Mouse (Mus musculus): ENCODE data around the gene Fndc3b.

Fndc3b gene

GRCm38 (mm10) chr3:27617733-27618132, 93.4 kb downstream of the Fndc3b start:
- no peak overlapping the region for H3K4me3 ChIP-seq (replicated peaks; ENCODE audit: low read length)
- no peaks in the 10 kb centered on the region for H3K9me3 ChIP-seq (ENCODE audit: low read length)
- no peaks in the 10 kb centered on the region for H3K27me3 ChIP-seq (ENCODE audit: insufficient read depth, low read length)
- TF ChIP-seq CTCF (conservative IDR thresholded peaks at IDR 0.05; ENCODE audit: low read length) = no peak
- TF ChIP-seq NANOG (IDR thresholded peaks at IDR 0.05; ENCODE audit: borderline replicate concordance, low read length) = no peak
- no peak for TF ChIP-seq POU5F1 (IDR thresholded peaks at IDR 0.05; ENCODE audit: borderline replicate concordance, low read length)
- peaks cover 24% of the 10 kb centered on the region for H3K4me1 ChIP-seq (replicated peaks; ENCODE audit: low read depth, low read length)
- H3K36me3 ChIP-seq (ENCODE audit: insufficient read depth, low read length) = no peaks in the 10 kb centered on the region; the same call in 1 of the 2 replicates

- Histone ChIP-seq H3K4me1 (replicated peaks; ENCODE audit: low read depth, low read length) (peaks cover 30% of the 10 kb centered on the region), H3K4me3 (replicated peaks; ENCODE audit: low read length) (no peak overlapping the region)
Observed at GRCm38 (mm10) chr3:27617237-27617499, 93.9 kb downstream of the Fndc3b start.

GRCm38 (mm10) chr3:27616421-27617236, 94.5 kb downstream of the Fndc3b start:
- TF ChIP-seq POU5F1 (IDR thresholded peaks at IDR 0.05; ENCODE audit: borderline replicate concordance, low read length) (no peak), CTCF (conservative IDR thresholded peaks at IDR 0.05; ENCODE audit: low read length) (no peak), NANOG (IDR thresholded peaks at IDR 0.05; ENCODE audit: borderline replicate concordance, low read length) (no peak)

More at GRCm38 (mm10) chr3:27617237-27617499, 93.9 kb downstream of the Fndc3b start:
- H3K9me3 ChIP-seq (ENCODE audit: low read length) = no peaks in the 10 kb centered on the region
- H3K36me3 ChIP-seq (ENCODE audit: insufficient read depth, low read length) = no peaks in the 10 kb centered on the region; the same call in 1 of the 2 replicates
- no peaks in the 10 kb centered on the region for H3K27me3 ChIP-seq (ENCODE audit: insufficient read depth, low read length)
- TF ChIP-seq POU5F1 (IDR thresholded peaks at IDR 0.05; ENCODE audit: borderline replicate concordance, low read length) = no peak
- TF ChIP-seq NANOG (IDR thresholded peaks at IDR 0.05; ENCODE audit: borderline replicate concordance, low read length) = no peak

GRCm38 (mm10) chr3:27615479-27615878, 95.6 kb downstream of the Fndc3b start:
- TF ChIP-seq POU5F1 (IDR thresholded peaks at IDR 0.05; ENCODE audit: borderline replicate concordance, low read length) (no peak), CTCF (conservative IDR thresholded peaks at IDR 0.05; ENCODE audit: low read length) (no peak), NANOG (IDR thresholded peaks at IDR 0.05; ENCODE audit: borderline replicate concordance, low read length) (no peak)
- no peak overlapping the region for H3K4me3 ChIP-seq (replicated peaks; ENCODE audit: low read length)

More at GRCm38 (mm10) chr3:27616421-27617236, 94.5 kb downstream of the Fndc3b start:
- no peaks in the 10 kb centered on the region for H3K27me3 ChIP-seq (ENCODE audit: insufficient read depth, low read length)
- peaks cover 30% of the 10 kb centered on the region for H3K4me1 ChIP-seq (replicated peaks; ENCODE audit: low read depth, low read length)
- H3K36me3 ChIP-seq (ENCODE audit: insufficient read depth, low read length) = no peaks in the 10 kb centered on the region; the same call in 1 of the 2 replicates
- H3K9me3 ChIP-seq (ENCODE audit: low read length) = no peaks in the 10 kb centered on the region
- H3K4me3 ChIP-seq (replicated peaks; ENCODE audit: low read length) = no peak overlapping the region

GRCm38 (mm10) chr3:27613828-27614227, 97.3 kb downstream of the Fndc3b start:
- Histone ChIP-seq H3K27me3 (ENCODE audit: insufficient read depth, low read length) (no peaks in the 10 kb centered on the region), H3K36me3 (ENCODE audit: insufficient read depth, low read length) (no peaks in the 10 kb centered on the region; the same call in 1 of the 2 replicates), H3K4me3 (replicated peaks; ENCODE audit: low read length) (no peak overlapping the region), H3K4me1 (replicated peaks; ENCODE audit: low read depth, low read length) (peaks cover 30% of the 10 kb centered on the region), H3K9me3 (ENCODE audit: low read length) (no peaks in the 10 kb centered on the region)
- TF ChIP-seq NANOG (IDR thresholded peaks at IDR 0.05; ENCODE audit: borderline replicate concordance, low read length) (no peak), POU5F1 (IDR thresholded peaks at IDR 0.05; ENCODE audit: borderline replicate concordance, low read length) (no peak), CTCF (conservative IDR thresholded peaks at IDR 0.05; ENCODE audit: low read length) (no peak)

More at GRCm38 (mm10) chr3:27615479-27615878, 95.6 kb downstream of the Fndc3b start:
- Histone ChIP-seq H3K9me3 (ENCODE audit: low read length) (no peaks in the 10 kb centered on the region), H3K27me3 (ENCODE audit: insufficient read depth, low read length) (no peaks in the 10 kb centered on the region), H3K36me3 (ENCODE audit: insufficient read depth, low read length) (no peaks in the 10 kb centered on the region; the same call in 1 of the 2 replicates), H3K4me1 (replicated peaks; ENCODE audit: low read depth, low read length) (peaks cover 30% of the 10 kb centered on the region)

GRCm38 (mm10) chr3:27613011-27613410, 98.1 kb downstream of the Fndc3b start:
- peaks cover 31% of the 10 kb centered on the region for H3K4me1 ChIP-seq (replicated peaks; ENCODE audit: low read depth, low read length)
- H3K4me3 ChIP-seq (replicated peaks; ENCODE audit: low read length) = no peak overlapping the region
- no peaks in the 10 kb centered on the region; the same call in 1 of the 2 replicates for H3K36me3 ChIP-seq (ENCODE audit: insufficient read depth, low read length)
- no peaks in the 10 kb centered on the region for H3K27me3 ChIP-seq (ENCODE audit: insufficient read depth, low read length)
- no peaks in the 10 kb centered on the region for H3K9me3 ChIP-seq (ENCODE audit: low read length)
- TF ChIP-seq CTCF (conservative IDR thresholded peaks at IDR 0.05; ENCODE audit: low read length) (no peak), NANOG (IDR thresholded peaks at IDR 0.05; ENCODE audit: borderline replicate concordance, low read length) (no peak), POU5F1 (IDR thresholded peaks at IDR 0.05; ENCODE audit: borderline replicate concordance, low read length) (no peak)

GRCm38 (mm10) chr3:27611986-27612385, 99.1 kb downstream of the Fndc3b start:
- Histone ChIP-seq H3K4me3 (replicated peaks; ENCODE audit: low read length) (no peak overlapping the region), H3K4me1 (replicated peaks; ENCODE audit: low read depth, low read length) (peaks cover 39% of the 10 kb centered on the region), H3K9me3 (ENCODE audit: low read length) (no peaks in the 10 kb centered on the region), H3K27me3 (ENCODE audit: insufficient read depth, low read length) (no peaks in the 10 kb centered on the region), H3K36me3 (ENCODE audit: insufficient read depth, low read length) (no peaks in the 10 kb centered on the region; the same call in 1 of the 2 replicates)
- TF ChIP-seq POU5F1 (IDR thresholded peaks at IDR 0.05; ENCODE audit: borderline replicate concordance, low read length) (no peak), NANOG (IDR thresholded peaks at IDR 0.05; ENCODE audit: borderline replicate concordance, low read length) (no peak), CTCF (conservative IDR thresholded peaks at IDR 0.05; ENCODE audit: low read length) (no peak)

GRCm38 (mm10) chr3:27610547-27610946, 100.6 kb downstream of the Fndc3b start:
- H3K4me1 ChIP-seq (replicated peaks; ENCODE audit: low read depth, low read length) = peaks cover 34% of the 10 kb centered on the region
- no peak for TF ChIP-seq CTCF (conservative IDR thresholded peaks at IDR 0.05; ENCODE audit: low read length)
- no peak overlapping the region for H3K4me3 ChIP-seq (replicated peaks; ENCODE audit: low read length)
- H3K36me3 ChIP-seq (ENCODE audit: insufficient read depth, low read length) = no peaks in the 10 kb centered on the region; the same call in 1 of the 2 replicates
- H3K9me3 ChIP-seq (ENCODE audit: low read length) = no peaks in the 10 kb centered on the region
- no peaks in the 10 kb centered on the region for H3K27me3 ChIP-seq (ENCODE audit: insufficient read depth, low read length)

Data from E14TG2a.4 (cell line).